Mouse (Mus musculus): ENCODE measurements at regions not wholly inside any gene's neighbourhood (a gene's known extent, or its start where the extent isn't known, plus 50 kb on each side); places are given as distances from the start of the nearest gene placed in this dataset.

GRCm38 (mm10) chr3:82781464-82781863, 94.8 kb downstream of the Rbm46 start:
- Histone ChIP-seq H3K9ac (replicated peaks; ENCODE audit: low read depth, low read length) (no peak overlapping the region), H3K4me1 (ENCODE audit: control insufficient read depth, insufficient read depth, low read length) (no peaks in the 10 kb centered on the region), H3K9me3 (ENCODE audit: control insufficient read depth, low read length) (no peaks in the 10 kb centered on the region), H3K27ac (ENCODE audit: low read depth, low read length) (no peak overlapping the region), H3K4me3 (ENCODE audit: low read depth, low read length) (no peak overlapping the region), H3K4me2 (ENCODE audit: low read depth, low read length) (no peak overlapping the region), H3K36me3 (ENCODE audit: control insufficient read depth, insufficient read depth, low read length) (no peaks in the 10 kb centered on the region), H3K27me3 (ENCODE audit: control insufficient read depth, insufficient read depth, low read length) (no peaks in the 10 kb centered on the region)
- ATAC-seq (ENCODE audit: low read depth): no peak
- WGBS: 76% methylated on average over 1 of the region's 1 CpGs

- Histone ChIP-seq H3K27ac (ENCODE audit: low read depth, low read length) (no peak overlapping the region), H3K36me3 (ENCODE audit: control insufficient read depth, insufficient read depth, low read length) (no peaks in the 10 kb centered on the region), H3K4me2 (ENCODE audit: low read depth, low read length) (no peak overlapping the region), H3K9ac (replicated peaks; ENCODE audit: low read depth, low read length) (no peak overlapping the region), H3K9me3 (ENCODE audit: control insufficient read depth, low read length) (no peaks in the 10 kb centered on the region), H3K4me1 (ENCODE audit: control insufficient read depth, insufficient read depth, low read length) (no peaks in the 10 kb centered on the region), H3K4me3 (ENCODE audit: low read depth, low read length) (no peak overlapping the region), H3K27me3 (ENCODE audit: control insufficient read depth, insufficient read depth, low read length) (no peaks in the 10 kb centered on the region)
- 96% methylated on average over 8 of the region's 8 CpGs for WGBS
- ATAC-seq (ENCODE audit: low read depth): no peak
Measured at GRCm38 (mm10) chr3:82770512-82771270, 105.6 kb downstream of the Rbm46 start.

- Histone ChIP-seq H3K4me2 (ENCODE audit: low read depth, low read length) (no peak overlapping the region), H3K36me3 (ENCODE audit: control insufficient read depth, insufficient read depth, low read length) (no peaks in the 10 kb centered on the region), H3K27me3 (ENCODE audit: control insufficient read depth, insufficient read depth, low read length) (no peaks in the 10 kb centered on the region), H3K27ac (ENCODE audit: low read depth, low read length) (no peak overlapping the region), H3K9me3 (ENCODE audit: control insufficient read depth, low read length) (no peaks in the 10 kb centered on the region), H3K9ac (replicated peaks; ENCODE audit: low read depth, low read length) (no peak overlapping the region), H3K4me1 (ENCODE audit: control insufficient read depth, insufficient read depth, low read length) (no peaks in the 10 kb centered on the region), H3K4me3 (ENCODE audit: low read depth, low read length) (no peak overlapping the region)
- 66% methylated on average over 5 of the region's 5 CpGs for WGBS
- ATAC-seq (ENCODE audit: low read depth): no peak
Measured at GRCm38 (mm10) chr3:82767484-82767883, 108.8 kb downstream of the Rbm46 start.

GRCm38 (mm10) chr3:82759946-82760345, 116.3 kb downstream of the Rbm46 start:
- no peaks in the 10 kb centered on the region for H3K27me3 ChIP-seq (ENCODE audit: control insufficient read depth, insufficient read depth, low read length)
- 84% methylated on average over 2 of the region's 2 CpGs for WGBS
- H3K4me1 ChIP-seq (ENCODE audit: control insufficient read depth, insufficient read depth, low read length): no peaks in the 10 kb centered on the region
- H3K36me3 ChIP-seq (ENCODE audit: control insufficient read depth, insufficient read depth, low read length): no peaks in the 10 kb centered on the region
- H3K9ac ChIP-seq (replicated peaks; ENCODE audit: low read depth, low read length): no peak overlapping the region
- no peak overlapping the region for H3K27ac ChIP-seq (ENCODE audit: low read depth, low read length)
- H3K4me2 ChIP-seq (ENCODE audit: low read depth, low read length): no peak overlapping the region
- no peak for ATAC-seq (ENCODE audit: low read depth)
- H3K9me3 ChIP-seq (ENCODE audit: control insufficient read depth, low read length): no peaks in the 10 kb centered on the region
- no peak overlapping the region for H3K4me3 ChIP-seq (ENCODE audit: low read depth, low read length)

- Histone ChIP-seq H3K4me2 (ENCODE audit: low read depth, low read length) (no peak overlapping the region), H3K27ac (ENCODE audit: low read depth, low read length) (no peak overlapping the region), H3K36me3 (ENCODE audit: control insufficient read depth, insufficient read depth, low read length) (no peaks in the 10 kb centered on the region), H3K9me3 (ENCODE audit: control insufficient read depth, low read length) (no peaks in the 10 kb centered on the region), H3K9ac (replicated peaks; ENCODE audit: low read depth, low read length) (no peak overlapping the region), H3K4me1 (ENCODE audit: control insufficient read depth, insufficient read depth, low read length) (no peaks in the 10 kb centered on the region), H3K27me3 (ENCODE audit: control insufficient read depth, insufficient read depth, low read length) (no peaks in the 10 kb centered on the region), H3K4me3 (ENCODE audit: low read depth, low read length) (no peak overlapping the region)
- 78% methylated on average over 1 of the region's 1 CpGs for WGBS
- ATAC-seq (ENCODE audit: low read depth): no peak
Measured at GRCm38 (mm10) chr3:82758967-82759366, 117.3 kb downstream of the Rbm46 start.

GRCm38 (mm10) chr3:82725546-82725945, 150.7 kb downstream of the Rbm46 start:
- Histone ChIP-seq H3K4me1 (ENCODE audit: control insufficient read depth, insufficient read depth, low read length) (no peaks in the 10 kb centered on the region), H3K27ac (ENCODE audit: low read depth, low read length) (no peak overlapping the region), H3K9ac (replicated peaks; ENCODE audit: low read depth, low read length) (no peak overlapping the region), H3K4me3 (ENCODE audit: low read depth, low read length) (no peak overlapping the region), H3K4me2 (ENCODE audit: low read depth, low read length) (no peak overlapping the region), H3K27me3 (ENCODE audit: control insufficient read depth, insufficient read depth, low read length) (no peaks in the 10 kb centered on the region), H3K36me3 (ENCODE audit: control insufficient read depth, insufficient read depth, low read length) (no peaks in the 10 kb centered on the region), H3K9me3 (ENCODE audit: control insufficient read depth, low read length) (no peaks in the 10 kb centered on the region)
- ATAC-seq (ENCODE audit: low read depth): no peak
- 34% methylated on average over 3 of the region's 3 CpGs for WGBS

- no peak overlapping the region for H3K9ac ChIP-seq (replicated peaks; ENCODE audit: low read depth, low read length)
- H3K27ac ChIP-seq (ENCODE audit: low read depth, low read length): no peak overlapping the region
- no peak overlapping the region for H3K4me2 ChIP-seq (ENCODE audit: low read depth, low read length)
- H3K27me3 ChIP-seq (ENCODE audit: control insufficient read depth, insufficient read depth, low read length): no peaks in the 10 kb centered on the region
- H3K4me1 ChIP-seq (ENCODE audit: control insufficient read depth, insufficient read depth, low read length): no peaks in the 10 kb centered on the region
- ATAC-seq (ENCODE audit: low read depth): no peak
- WGBS: 83% methylated on average over 4 of the region's 4 CpGs
- no peaks in the 10 kb centered on the region for H3K9me3 ChIP-seq (ENCODE audit: control insufficient read depth, low read length)
- no peak overlapping the region for H3K4me3 ChIP-seq (ENCODE audit: low read depth, low read length)
- H3K36me3 ChIP-seq (ENCODE audit: control insufficient read depth, insufficient read depth, low read length): no peaks in the 10 kb centered on the region
Measured at GRCm38 (mm10) chr3:82707628-82708027, 159.7 kb upstream of the Npy2r start.

- H3K36me3 ChIP-seq (ENCODE audit: control insufficient read depth, insufficient read depth, low read length): no peaks in the 10 kb centered on the region
- H3K4me1 ChIP-seq (ENCODE audit: control insufficient read depth, insufficient read depth, low read length): no peaks in the 10 kb centered on the region
- H3K4me2 ChIP-seq (ENCODE audit: low read depth, low read length): no peak overlapping the region
- no peak overlapping the region for H3K27ac ChIP-seq (ENCODE audit: low read depth, low read length)
- ATAC-seq (ENCODE audit: low read depth): no peak
- 90% methylated on average over 2 of the region's 2 CpGs for WGBS
- no peak overlapping the region for H3K4me3 ChIP-seq (ENCODE audit: low read depth, low read length)
- H3K9ac ChIP-seq (replicated peaks; ENCODE audit: low read depth, low read length): no peak overlapping the region
- no peaks in the 10 kb centered on the region for H3K27me3 ChIP-seq (ENCODE audit: control insufficient read depth, insufficient read depth, low read length)
- H3K9me3 ChIP-seq (ENCODE audit: control insufficient read depth, low read length): no peaks in the 10 kb centered on the region
Measured at GRCm38 (mm10) chr3:82692131-82692530, 144.2 kb upstream of the Npy2r start.

GRCm38 (mm10) chr3:82656159-82656874, 108.4 kb upstream of the Npy2r start:
- Histone ChIP-seq H3K27ac (ENCODE audit: low read depth, low read length) (no peak overlapping the region), H3K27me3 (ENCODE audit: control insufficient read depth, insufficient read depth, low read length) (no peaks in the 10 kb centered on the region), H3K4me3 (ENCODE audit: low read depth, low read length) (no peak overlapping the region), H3K9ac (replicated peaks; ENCODE audit: low read depth, low read length) (no peak overlapping the region), H3K36me3 (ENCODE audit: control insufficient read depth, insufficient read depth, low read length) (no peaks in the 10 kb centered on the region), H3K4me1 (ENCODE audit: control insufficient read depth, insufficient read depth, low read length) (no peaks in the 10 kb centered on the region), H3K9me3 (ENCODE audit: control insufficient read depth, low read length) (no peaks in the 10 kb centered on the region), H3K4me2 (ENCODE audit: low read depth, low read length) (no peak overlapping the region)
- no peak; the same call in 1 of the 2 replicates for ATAC-seq (ENCODE audit: low read depth)
- 70% methylated on average over 8 of the region's 8 CpGs for WGBS
